8 mouse cellular contexts compared by ENCODE assay signal in genomic region chr4:105245479-105245944, GRCm38 (mm10).
A peak's percentile ranks its signal among the peaks of the same experiment; 100 is the strongest.
DNase-seq lines count a peak whose midpoint lies in the region; ATAC-seq and TF ChIP-seq lines count a peak whose summit lies in the region.

No protein-coding gene starts in this region.

- H3K9ac ChIP-seq in embryonic facial prominence, embryonic 11.5 days (replicated peaks; ENCODE audit: low read length) = peak overlapping the region; percentile 66
- H3K9ac ChIP-seq in heart, embryonic 12.5 days = peak overlapping the region; percentile 62
- H3K9ac ChIP-seq in kidney, embryonic 15.5 days = peak overlapping the region; percentile 47
- H3K9ac ChIP-seq in limb, embryonic 13.5 days = peak overlapping the region; percentile 55
- H3K9ac ChIP-seq in midbrain, embryonic 12.5 days (replicated peaks) = peak overlapping the region; percentile 52

- H3K4me1 ChIP-seq in embryonic facial prominence, embryonic 11.5 days (ENCODE audit: control insufficient read depth, insufficient read depth, low read length) = peaks cover 2% of the 10 kb centered on the region; the same call in 1 of the 2 replicates
- peaks cover 9% of the 10 kb centered on the region; the same call in 1 of the 2 replicates for H3K4me1 ChIP-seq in heart, embryonic 12.5 days (replicated peaks)
- H3K4me1 ChIP-seq in kidney, embryonic 15.5 days = peaks cover 19% of the 10 kb centered on the region
- peaks cover 9% of the 10 kb centered on the region for H3K4me1 ChIP-seq in limb, embryonic 13.5 days
- H3K4me1 ChIP-seq in midbrain, embryonic 12.5 days = peaks cover 19% of the 10 kb centered on the region
- peaks cover 14% of the 10 kb centered on the region; the same call in 1 of the 2 replicates for H3K4me1 ChIP-seq in spleen, adult 2 months (ENCODE audit: control insufficient read depth, insufficient read depth, insufficient read length)

- H3K4me2 ChIP-seq in embryonic facial prominence, embryonic 11.5 days (ENCODE audit: low read depth, low read length) = peak overlapping the region; percentile 59
- H3K4me2 ChIP-seq in heart, embryonic 12.5 days = peak overlapping the region; percentile 68
- peak overlapping the region; percentile 63 for H3K4me2 ChIP-seq in kidney, embryonic 15.5 days
- H3K4me2 ChIP-seq in limb, embryonic 13.5 days (replicated peaks) = peak overlapping the region; percentile 67
- H3K4me2 ChIP-seq in midbrain, embryonic 12.5 days (replicated peaks) = peak overlapping the region; percentile 51

- no peak overlapping the region for H3K27ac ChIP-seq in embryonic facial prominence, embryonic 11.5 days (replicated peaks; ENCODE audit: low read depth, low read length)
- H3K27ac ChIP-seq in heart, embryonic 12.5 days (ENCODE audit: poor library complexity, severe bottlenecking) = no peak overlapping the region
- H3K27ac ChIP-seq in kidney, embryonic 15.5 days = 0 out of 2 replicates have a peak overlapping the region, but pooled peaks have one; percentile 11
- peak overlapping the region; percentile 28; the same call in 1 of the 2 replicates for H3K27ac ChIP-seq in limb, embryonic 13.5 days
- peak overlapping the region; percentile 81 for H3K27ac ChIP-seq in midbrain, embryonic 12.5 days (replicated peaks)
- peak overlapping the region; percentile 48; the same call in 1 of the 2 replicates for H3K27ac ChIP-seq in spleen, adult 2 months (ENCODE audit: insufficient read depth, low read length)

- peak; percentile 69; the same call in 1 of the 2 replicates for ATAC-seq in embryonic facial prominence, embryonic 11.5 days (replicated peaks; ENCODE audit: insufficient number of reproducible peaks, low FRiP score, low TSS enrichment, low read depth)
- peak; percentile 64 for ATAC-seq in heart, embryonic 12.5 days (ENCODE audit: insufficient number of reproducible peaks, low FRiP score)
- ATAC-seq in kidney, embryonic 15.5 days (replicated peaks; ENCODE audit: low FRiP score) = peak; percentile 81; the same call in 1 of the 2 replicates
- ATAC-seq in limb, embryonic 13.5 days (ENCODE audit: low FRiP score, low read depth) = peak; percentile 64; the same call in 1 of the 2 replicates
- peak; percentile 94 for ATAC-seq in midbrain, embryonic 12.5 days (ENCODE audit: low FRiP score, low read depth)

- H3K36me3 ChIP-seq in embryonic facial prominence, embryonic 11.5 days (replicated peaks; ENCODE audit: control insufficient read depth, insufficient read depth, low read depth, low read length) = no peaks in the 10 kb centered on the region
- H3K36me3 ChIP-seq in heart, embryonic 12.5 days = no peaks in the 10 kb centered on the region
- H3K36me3 ChIP-seq in kidney, embryonic 15.5 days = no peaks in the 10 kb centered on the region
- no peaks in the 10 kb centered on the region for H3K36me3 ChIP-seq in limb, embryonic 13.5 days
- H3K36me3 ChIP-seq in midbrain, embryonic 12.5 days = no peaks in the 10 kb centered on the region
- H3K36me3 ChIP-seq in spleen, adult 2 months (ENCODE audit: control insufficient read depth, insufficient read depth, low read length) = no peaks in the 10 kb centered on the region

- WGBS in embryonic facial prominence, embryonic 11.5 days = 2% methylated on average over 18 of the region's 18 CpGs
- 6% methylated on average over 18 of the region's 18 CpGs for WGBS in heart, embryonic 12.5 days
- WGBS in kidney, embryonic 15.5 days = 4% methylated on average over 18 of the region's 18 CpGs
- 5% methylated on average over 18 of the region's 18 CpGs for WGBS in limb, embryonic 13.5 days
- under 1% methylated on average over 18 of the region's 18 CpGs for WGBS in midbrain, embryonic 12.5 days
- 22% methylated on average over 18 of the region's 18 CpGs for WGBS in spleen, adult 2 months

- H3K9me3 ChIP-seq in embryonic facial prominence, embryonic 11.5 days (replicated peaks; ENCODE audit: control insufficient read depth, low read length) = no peaks in the 10 kb centered on the region
- no peaks in the 10 kb centered on the region for H3K9me3 ChIP-seq in heart, embryonic 12.5 days (replicated peaks)
- H3K9me3 ChIP-seq in kidney, embryonic 15.5 days (replicated peaks) = no peaks in the 10 kb centered on the region
- no peaks in the 10 kb centered on the region for H3K9me3 ChIP-seq in limb, embryonic 13.5 days
- no peaks in the 10 kb centered on the region for H3K9me3 ChIP-seq in midbrain, embryonic 12.5 days

- DNase-seq in brain, adult 2 months (ENCODE audit: low read depth, low spot score) = peak; percentile 84
- DNase-seq in embryonic facial prominence, embryonic 11.5 days (ENCODE audit: low spot score) = peak; percentile 77
- DNase-seq in spleen, adult 2 months (ENCODE audit: low read depth in 1 of 2, low spot score in 2 of 2) = peak; percentile 40 to 53
- DNase-seq in adipocyte (ENCODE audit: low spot score) = no peak

- no peak for TF ChIP-seq POLR2A in spleen, adult 2 months (IDR thresholded peaks at IDR 0.05; ENCODE audit: low read depth, low read length)

- no peaks in the 10 kb centered on the region for H3K27me3 ChIP-seq in embryonic facial prominence, embryonic 11.5 days (ENCODE audit: control insufficient read depth, insufficient read depth, low read length)
- H3K27me3 ChIP-seq in heart, embryonic 12.5 days (replicated peaks) = 0 out of 2 replicates have a peak, but pooled peaks cover 2% of the 10 kb centered on the region
- 0 out of 2 replicates have a peak, but pooled peaks cover 4% of the 10 kb centered on the region for H3K27me3 ChIP-seq in kidney, embryonic 15.5 days
- H3K27me3 ChIP-seq in limb, embryonic 13.5 days = no peaks in the 10 kb centered on the region
- H3K27me3 ChIP-seq in midbrain, embryonic 12.5 days = peaks cover 8% of the 10 kb centered on the region; the same call in 1 of the 2 replicates
- no peaks in the 10 kb centered on the region for H3K27me3 ChIP-seq in spleen, adult 2 months (ENCODE audit: control insufficient read depth, insufficient read depth, low read length)

- no peak for TF ChIP-seq CTCF in spleen, adult 2 months (IDR thresholded peaks at IDR 0.05; ENCODE audit: extremely low read depth, insufficient read depth, insufficient read length, insufficient replicate concordance)

- H3K4me3 ChIP-seq in embryonic facial prominence, embryonic 11.5 days (ENCODE audit: low read depth, low read length) = no peak overlapping the region
- peak overlapping the region; percentile 32 for H3K4me3 ChIP-seq in heart, embryonic 12.5 days
- peak overlapping the region; percentile 28 for H3K4me3 ChIP-seq in kidney, embryonic 15.5 days (replicated peaks)
- H3K4me3 ChIP-seq in limb, embryonic 13.5 days = peak overlapping the region; percentile 30
- peak overlapping the region; percentile 23 for H3K4me3 ChIP-seq in midbrain, embryonic 12.5 days
- H3K4me3 ChIP-seq in spleen, adult 2 months (ENCODE audit: extremely low read depth, insufficient read depth, insufficient read length) = no peak overlapping the region

Comparison
In these comparisons a context has a peak if more than half of its experiments do, and no peak if none do; other contexts are left out.
1. H3K27ac ChIP-seq: peak in kidney, embryonic 15.5 days (single experiment), limb, embryonic 13.5 days (single experiment), midbrain, embryonic 12.5 days (single experiment) and spleen, adult 2 months (single experiment); none in embryonic facial prominence, embryonic 11.5 days (single experiment) and heart, embryonic 12.5 days (single experiment).
2. H3K4me3 ChIP-seq: peak in heart, embryonic 12.5 days (single experiment), kidney, embryonic 15.5 days (single experiment), limb, embryonic 13.5 days (single experiment) and midbrain, embryonic 12.5 days (single experiment); none in embryonic facial prominence, embryonic 11.5 days (single experiment) and spleen, adult 2 months (single experiment).
3. Peak in every context shown above with its lines, with median percentiles within 50 percentile points of each other: ATAC-seq, H3K4me2 ChIP-seq and H3K9ac ChIP-seq.